22 mouse cellular contexts compared by ENCODE assay signal in the genomic region with DNA sequence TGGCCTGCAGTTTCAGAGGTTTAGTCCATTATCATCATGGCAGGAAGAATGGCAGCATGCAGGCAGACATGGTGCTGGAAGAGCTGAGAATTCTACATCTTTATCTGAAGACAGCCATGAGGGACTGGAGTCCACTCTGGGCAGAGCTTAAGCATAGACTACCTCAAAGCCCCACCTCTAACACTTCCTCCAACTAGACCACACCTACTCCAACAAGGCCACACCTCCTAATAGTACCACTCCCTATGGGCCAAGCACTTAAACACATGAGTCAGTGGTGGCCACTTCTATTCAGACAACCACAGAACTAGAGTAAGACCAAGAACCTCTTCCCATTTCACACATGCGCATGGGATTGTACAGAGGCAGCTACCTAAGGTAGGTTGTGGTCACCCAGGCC.
DNase-seq lines count a peak whose midpoint lies in the region; ATAC-seq lines count a peak whose summit lies in the region.
"Had no signal": no experiment of that assay in that cellular context is flagged by ENCODE, and none has a peak within 500 bp of the region (broad histone marks: within the 10 kb centered on the region; RNA-seq: fewer than 3 reads in every experiment).

No protein-coding gene starts in this region.

- H3K9ac ChIP-seq in liver, embryonic 13.5 days: no peak overlapping the region
- H3K9ac ChIP-seq: hindbrain, embryonic 13.5 days had no signal

- H3K4me1 ChIP-seq in liver, embryonic 13.5 days (replicated peaks): no peaks in the 10 kb centered on the region
- H3K4me1 ChIP-seq: embryonic facial prominence, embryonic 10.5 days; forebrain, embryonic 10.5 days had no signal

- no peaks in the 10 kb centered on the region for H3K9me3 ChIP-seq in liver, embryonic 13.5 days (replicated peaks)
- H3K9me3 ChIP-seq: embryonic facial prominence, embryonic 10.5 days; forebrain, embryonic 10.5 days; heart, embryonic 13.5 days; hindbrain, embryonic 13.5 days had no signal

- DNase-seq in 3134 (ENCODE audit: extremely low read depth, insufficient read length, low spot score) (peak; percentile 37), 3T3-L1 (ENCODE audit: low read depth, low spot score) (peak; percentile 62)
- DNase-seq in liver, embryonic 13.5 days: no peak
- no peak for DNase-seq in heart, postnatal 25 days (ENCODE audit: low spot score)
- DNase-seq in cerebellum, adult 11 months: no peak
- DNase-seq in c-Kit-positive CD71-positive TER-119-positive erythroid progenitor cells, embryonic 14.5 days (ENCODE audit: low spot score): no peak
- DNase-seq: adrenal gland, adult 8-10 months; cerebellum, adult 18-20 months; cerebellum, adult 9-11 months; cerebellum, postnatal 36 days; gastrocnemius, postnatal 36 days; heart, adult 11 months; heart, postnatal 4 days had no signal

- no peak overlapping the region for H3K27ac ChIP-seq in liver, embryonic 13.5 days
- H3K27ac ChIP-seq: embryonic facial prominence, embryonic 10.5 days; forebrain, embryonic 10.5 days; heart, embryonic 13.5 days; hindbrain, embryonic 13.5 days; hindbrain, postnatal 0 days had no signal

- H3K27me3 ChIP-seq in liver, embryonic 13.5 days: no peaks in the 10 kb centered on the region
- H3K27me3 ChIP-seq: heart, embryonic 13.5 days; hindbrain, embryonic 13.5 days had no signal

- H3K36me3 ChIP-seq in liver, embryonic 13.5 days: no peaks in the 10 kb centered on the region

- 78% methylated on average over 1 of the region's 1 CpGs for WGBS in liver, embryonic 13.5 days (ENCODE audit: insufficient replicate concordance)

- ATAC-seq in erythroblast, adult 5-6 weeks (replicated peaks; ENCODE audit: low FRiP score, poor library complexity, severe bottlenecking): 0 out of 2 replicates have a peak, but pooled peaks have one; percentile 46
- ATAC-seq in liver, embryonic 13.5 days (ENCODE audit: low read depth): peak; percentile 55; the same call in 1 of the 2 replicates
- ATAC-seq in cerebellum, adult (ENCODE audit: insufficient number of reproducible peaks, low FRiP score, low TSS enrichment): no peak
- ATAC-seq: forebrain, embryonic 14.5 days; hindbrain, postnatal 0 days had no signal

- intact Hi-C loops in heart, postnatal 25 days (cut with DNase I): no loop called here

- H3K4me3 ChIP-seq in liver, embryonic 13.5 days (replicated peaks): no peak overlapping the region
- H3K4me3 ChIP-seq: embryonic facial prominence, embryonic 10.5 days; erythroblast, embryonic 14.5 days; forebrain, embryonic 10.5 days; heart, embryonic 13.5 days; hindbrain, embryonic 13.5 days had no signal

- H3K4me2 ChIP-seq in liver, embryonic 13.5 days: no peak overlapping the region
- H3K4me2 ChIP-seq: hindbrain, embryonic 13.5 days had no signal

Comparison
In these comparisons a context has a peak if more than half of its experiments do, and no peak if none do; other contexts are left out.
1. DNase-seq: peak in 3134 (single experiment) and 3T3-L1 (single experiment); none in liver, embryonic 13.5 days (single experiment), heart, postnatal 25 days (single experiment), cerebellum, adult 11 months (single experiment) and c-Kit-positive CD71-positive TER-119-positive erythroid progenitor cells, embryonic 14.5 days (single experiment).